In the genomic region with DNA sequence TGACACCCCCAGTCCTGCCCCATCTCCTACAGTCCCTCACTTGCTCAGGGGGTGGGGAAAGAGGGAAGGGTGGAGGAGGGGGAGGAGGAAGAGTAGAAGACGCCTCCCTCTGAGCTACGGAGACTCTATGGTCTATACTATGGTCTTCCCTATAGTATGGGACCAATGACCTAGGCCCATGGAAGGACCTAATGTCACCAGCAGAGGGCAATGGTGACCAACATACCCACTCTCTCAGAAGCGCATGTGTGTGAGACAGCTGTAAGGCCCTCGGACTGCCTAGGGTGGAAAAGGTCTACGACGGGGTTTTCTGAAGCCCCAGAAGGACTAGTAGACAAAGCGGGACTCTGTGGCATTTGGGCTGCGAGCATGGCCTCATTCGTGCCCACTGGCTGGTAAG, we compare ENCODE assay signal across 9 mouse cellular contexts. TPM values are rescaled to one million over a fixed set of nuclear protein-coding genes. Genes with fewer than 3 reads are reported as not detected.
DNase-seq lines count a peak whose midpoint lies in the region; ATAC-seq and TF ChIP-seq lines count a peak whose summit lies in the region.
"Had no signal": no experiment of that assay in that cellular context is flagged by ENCODE, and none has a peak within 500 bp of the region (broad histone marks: within the 10 kb centered on the region; RNA-seq: fewer than 3 reads in every experiment).

No protein-coding gene starts in this region.

- no peak overlapping the region for H3K4me2 ChIP-seq in forebrain, embryonic 12.5 days
- H3K4me2 ChIP-seq in forebrain, embryonic 13.5 days = no peak overlapping the region
- H3K4me2 ChIP-seq in liver, postnatal 0 days (ENCODE audit: low read depth, low read length) = no peak overlapping the region

- WGBS in forebrain, embryonic 12.5 days = 42% methylated on average over 9 of the region's 9 CpGs
- WGBS in forebrain, embryonic 13.5 days = 41% methylated on average over 9 of the region's 9 CpGs
- WGBS in liver, postnatal 0 days (ENCODE audit: insufficient replicate concordance) = 31% methylated on average over 9 of the region's 9 CpGs

- no peaks in the 10 kb centered on the region for H3K4me1 ChIP-seq in forebrain, embryonic 12.5 days
- H3K4me1 ChIP-seq in forebrain, embryonic 13.5 days = 0 out of 2 replicates have a peak, but pooled peaks cover 5% of the 10 kb centered on the region
- H3K4me1 ChIP-seq in liver, postnatal 0 days (ENCODE audit: insufficient read depth) = no peaks in the 10 kb centered on the region

- H3K4me3 ChIP-seq in forebrain, embryonic 12.5 days (replicated peaks) = no peak overlapping the region
- H3K4me3 ChIP-seq in forebrain, embryonic 13.5 days = no peak overlapping the region
- H3K4me3 ChIP-seq in liver, postnatal 0 days (ENCODE audit: low read depth, low read length) = no peak overlapping the region

- ATAC-seq in forebrain, embryonic 12.5 days (ENCODE audit: low FRiP score) = 0 out of 2 replicates have a peak, but pooled peaks have one; percentile 51
- ATAC-seq in forebrain, embryonic 13.5 days = no peak
- peak; percentile 48; the same call in 1 of the 2 replicates for ATAC-seq in liver, postnatal 0 days

- no peak overlapping the region for H3K9ac ChIP-seq in forebrain, embryonic 12.5 days
- no peak overlapping the region for H3K9ac ChIP-seq in forebrain, embryonic 13.5 days
- no peak overlapping the region for H3K9ac ChIP-seq in liver, postnatal 0 days (replicated peaks)

- 0 out of 2 replicates have a peak, but pooled peaks cover 4% of the 10 kb centered on the region for H3K27me3 ChIP-seq in forebrain, embryonic 12.5 days
- no peaks in the 10 kb centered on the region for H3K27me3 ChIP-seq in forebrain, embryonic 13.5 days
- 0 out of 2 replicates have a peak, but pooled peaks cover 6% of the 10 kb centered on the region for H3K27me3 ChIP-seq in liver, postnatal 0 days (ENCODE audit: insufficient read depth, low read length)

- peak; percentile 60 for DNase-seq in A20 (ENCODE audit: low read depth, low spot score)
- DNase-seq in embryo, embryonic 10.5 days (ENCODE audit: low spot score) = peak; percentile 81
- DNase-seq in liver, postnatal 0 days = peak; percentile 50
- peak; percentile 61 for DNase-seq in thymus, postnatal 25 days
- no peak for DNase-seq in right cerebral cortex, postnatal 14 days
- DNase-seq in left cerebral cortex, adult 11 months (ENCODE audit: low spot score) = no peak

- no peak overlapping the region for H3K27ac ChIP-seq in forebrain, embryonic 12.5 days
- no peak overlapping the region for H3K27ac ChIP-seq in forebrain, embryonic 13.5 days
- no peak overlapping the region for H3K27ac ChIP-seq in liver, postnatal 0 days (ENCODE audit: low read depth)

- H3K9me3 ChIP-seq in forebrain, embryonic 12.5 days = no peaks in the 10 kb centered on the region
- no peaks in the 10 kb centered on the region for H3K9me3 ChIP-seq in forebrain, embryonic 13.5 days (replicated peaks)
- H3K9me3 ChIP-seq in liver, postnatal 0 days (ENCODE audit: low read length) = no peaks in the 10 kb centered on the region

- H3K36me3 ChIP-seq in forebrain, embryonic 12.5 days (replicated peaks) = no peaks in the 10 kb centered on the region
- H3K36me3 ChIP-seq in forebrain, embryonic 13.5 days (ENCODE audit: poor library complexity, severe bottlenecking) = no peaks in the 10 kb centered on the region
- H3K36me3 ChIP-seq in liver, postnatal 0 days (replicated peaks; ENCODE audit: insufficient read depth, low read length) = no peaks in the 10 kb centered on the region
- H3K36me3 ChIP-seq: G1E had no signal

- no peak for TF ChIP-seq EP300 in liver, postnatal 0 days (IDR thresholded peaks at IDR 0.05; ENCODE audit: low read depth)

- TF ChIP-seq CTCF in liver, postnatal 0 days (IDR thresholded peaks at IDR 0.05; ENCODE audit: low read depth) = peak; percentile 77

RNA-seq across cellular contexts. Expression of gene Ankrd60, which starts 24.3 kb away (rescaled TPM):
- not detected in 2 replicates for polyA plus RNA-seq in forebrain, embryonic 12.5 days (2016; fragmentation: Nextera tagmentation; extraction: Ambion mirVana)
- polyA plus RNA-seq in forebrain, embryonic 13.5 days (2015; fragmentation: Nextera tagmentation; extraction: Ambion mirVana) = not detected in 2 replicates
- not detected in 2 replicates for polyA plus RNA-seq in liver, postnatal 0 days (2015; fragmentation: Nextera tagmentation; extraction: Ambion mirVana)
- polyA plus RNA-seq: G1E had no signal

RNA-seq across cellular contexts. Expression of gene 1700021F07Rik, which starts 31.5 kb away (rescaled TPM):
- polyA plus RNA-seq in forebrain, embryonic 12.5 days (2016; fragmentation: Nextera tagmentation; extraction: Ambion mirVana) = not detected in 2 replicates
- not detected in 2 replicates for polyA plus RNA-seq in forebrain, embryonic 13.5 days (2015; fragmentation: Nextera tagmentation; extraction: Ambion mirVana)
- polyA plus RNA-seq in liver, postnatal 0 days (2015; fragmentation: Nextera tagmentation; extraction: Ambion mirVana) = not detected in 2 replicates
- polyA plus RNA-seq: G1E had no signal

Comparison
In these comparisons a context has a peak if more than half of its experiments do, and no peak if none do; other contexts are left out.
1. DNase-seq: peak in A20 (single experiment), embryo, embryonic 10.5 days (single experiment), liver, postnatal 0 days (single experiment) and thymus, postnatal 25 days (single experiment); none in right cerebral cortex, postnatal 14 days (single experiment) and left cerebral cortex, adult 11 months (single experiment).